Mouse (Mus musculus) Patski (cell line): ENCODE results near the gene Ttc6. TPM values are rescaled to one million over a fixed set of nuclear protein-coding genes. Genes with fewer than 3 reads are reported as not detected.

Source experiments
- ATAC-seq: fragments of 100-300 bp; one replicate; pipeline ENCODE4 v1.8.0; 2021
- CTCF ChIA-PET: fragments of 350-600 bp; sonication (Branson Sonifier 250); formaldehyde crosslinking; loops from one replicate; lab custom pipeline; 2022; ENCODE audit warnings: inconsistent platforms; lab: Charles Lee
- POLR2A ChIA-PET: fragments of 350-600 bp; sonication (Branson Sonifier 250); formaldehyde crosslinking; loops from one replicate; lab custom pipeline; 2022; ENCODE audit warnings: antibody characterized with exemption, inconsistent platforms; lab: Charles Lee
- DNase-seq: peaks from one replicate; pipeline ENCODE4 v3.0.0-alpha.2; 2011; ENCODE audit warnings: low read depth, low spot score
- H3K27me3 ChIP-seq: fragments of 371-371 bp; one replicate; pipeline ENCODE4 v1.5.1; 2021
- CTCF ChIP-seq: fragments of 100-300 bp; IDR thresholded peaks from one replicate; pipeline ENCODE4 v1.5.1; 2021
- in situ Hi-C: fragments of 300-500 bp; cut with MboI; formaldehyde crosslinking; loops from 3 replicates; pipeline ENCODE4 v1.11.1; 2018; ENCODE audit warnings: low pct_unique_long_range_greater_than_20kb, mixed read lengths
- polyA plus RNA-seq: library from polyadenylated mRNA; unstranded; gene quantifications from one replicate; pipeline ENCODE4 v1.2.3, GENCODE M21; 2021

Ttc6 gene
- polyA plus RNA-seq, 1 experiment from 2014 or later = 0.05 TPM

GRCm38 (mm10) chr12:57537791-57538587 lies 25.9 kb upstream of the Ttc6 start:
- no peak for TF ChIP-seq CTCF
- DNase-seq (no peak), ATAC-seq (no peak)
- POLR2A ChIA-PET = no interaction called here
- in situ Hi-C loops = no loop called here
- CTCF ChIA-PET = no interaction called here
- H3K27me3 ChIP-seq = peaks cover 31% of the 10 kb centered on the region

GRCm38 (mm10) chr12:57538588-57539550 lies 25.0 kb upstream of the Ttc6 start:
- CTCF ChIA-PET = no interaction called here
- in situ Hi-C loops = no loop called here
- no peak for TF ChIP-seq CTCF

GRCm38 (mm10) chr12:57539551-57539985 lies 24.3 kb upstream of the Ttc6 start:
- peaks cover 27% of the 10 kb centered on the region for H3K27me3 ChIP-seq
- CTCF ChIA-PET = no interaction called here
- no peak for TF ChIP-seq CTCF

More at GRCm38 (mm10) chr12:57538588-57539550, 25.0 kb upstream of the Ttc6 start:
- ATAC-seq (no peak), DNase-seq (no peak)
- POLR2A ChIA-PET = no interaction called here
- peaks cover 26% of the 10 kb centered on the region for H3K27me3 ChIP-seq

GRCm38 (mm10) chr12:57541118-57541517 lies 22.8 kb upstream of the Ttc6 start:
- H3K27me3 ChIP-seq = peaks cover 29% of the 10 kb centered on the region
- ATAC-seq = no peak
- DNase-seq = no peak
- ChIA-PET POLR2A (no interaction called here), CTCF (no interaction called here)
- in situ Hi-C loops = loop anchor here (10.0 kb wide), 1 partner anchor 244 kb away; no protein-coding TSS in a partner anchor
- TF ChIP-seq CTCF = no peak

More at GRCm38 (mm10) chr12:57539551-57539985, 24.3 kb upstream of the Ttc6 start:
- ATAC-seq = no peak
- POLR2A ChIA-PET = no interaction called here
- in situ Hi-C loops = no loop called here
- DNase-seq = no peak

- ATAC-seq (no peak), DNase-seq (no peak)
- in situ Hi-C loops = loop anchor here (10.0 kb wide), 1 partner anchor 243 kb away; no protein-coding TSS in a partner anchor
- peaks cover 32% of the 10 kb centered on the region for H3K27me3 ChIP-seq
- ChIA-PET POLR2A (interaction anchor here (0.6 kb wide), 1 partner anchor 85 kb away, joined by 3 read pairs; no protein-coding TSS in a partner anchor), CTCF (no interaction called here)
- no peak for TF ChIP-seq CTCF
These were observed 21.8 kb upstream of the Ttc6 start for GRCm38 (mm10) chr12:57541931-57542745.

- peaks cover 26% of the 10 kb centered on the region for H3K27me3 ChIP-seq
- DNase-seq = no peak
- TF ChIP-seq CTCF = no peak
- in situ Hi-C loops = loop anchor here (10.0 kb wide), 1 partner anchor 242 kb away; no protein-coding TSS in a partner anchor
- CTCF ChIA-PET = no interaction called here
- POLR2A ChIA-PET = interaction anchor here (0.6 kb wide), 1 partner anchor 86 kb away, joined by 3 read pairs; no protein-coding TSS in a partner anchor
- no peak for ATAC-seq
These were observed 20.9 kb upstream of the Ttc6 start for GRCm38 (mm10) chr12:57542746-57543626.

- H3K27me3 ChIP-seq = peaks cover 23% of the 10 kb centered on the region
- TF ChIP-seq CTCF = no peak
- in situ Hi-C loops = loop anchor here (10.0 kb wide), 1 partner anchor 241 kb away; no protein-coding TSS in a partner anchor
- ChIA-PET POLR2A (no interaction called here), CTCF (no interaction called here)
- ATAC-seq (no peak), DNase-seq (no peak)
These were observed 20.3 kb upstream of the Ttc6 start for GRCm38 (mm10) chr12:57543627-57543991.

- no peak for DNase-seq
- H3K27me3 ChIP-seq = peaks cover 23% of the 10 kb centered on the region
- ATAC-seq = peak; percentile 33
- POLR2A ChIA-PET = no interaction called here
- no peak for TF ChIP-seq CTCF
- CTCF ChIA-PET = no interaction called here
- in situ Hi-C loops = loop anchor here (5.0 to 10.0 kb wide), 2 partner anchors 240 to 263 kb away; no protein-coding TSS in a partner anchor
These were observed 19.1 kb upstream of the Ttc6 start for GRCm38 (mm10) chr12:57544641-57545370.
